Mouse (Mus musculus) liver, postnatal 0 days (tissue): ENCODE measurements around the gene Ndc1.

ENCODE experiments used
- CTCF ChIP-seq: sonication (generic); IDR thresholded peaks from 2 replicates; pipeline ENCODE4 v1.5.1; 2016; ENCODE audit warnings: antibody characterized with exemption, low read depth
- EP300 ChIP-seq: IDR thresholded peaks from 2 replicates; pipeline ENCODE4 v1.6.1; 2016; ENCODE audit warnings: antibody characterized with exemption, low read depth, mild to moderate bottlenecking

GRCm38 (mm10) chr4:107353612-107354011 lies 14.0 kb upstream of the Ndc1 start:
- no peak for TF ChIP-seq EP300
- no peak for TF ChIP-seq CTCF
